Mouse (Mus musculus) neural tube, embryonic 15.5 days (tissue): ENCODE results near the gene Sh3bgrl2. TPM values are rescaled to one million over a fixed set of nuclear protein-coding genes. Genes with fewer than 3 reads are reported as not detected.

ENCODE experiments used
- ATAC-seq: fragments of 200-750 bp; cut with Nextera tagmentation; 2 replicates; pipeline ENCODE4 v1.8.0; 2017; ENCODE audit warnings: mild to moderate bottlenecking, moderate TSS enrichment, moderate library complexity; ENCODE audit not compliant: low FRiP score
- H3K27ac ChIP-seq: fragments of 300-500 bp; sonication (generic); replicated peaks from 2 replicates; pipeline ENCODE4 v1.5.1; 2015; ENCODE audit warnings: mild to moderate bottlenecking, inconsistent platforms
- H3K27me3 ChIP-seq: fragments of 300-500 bp; sonication (generic); replicated peaks from 2 replicates; pipeline ENCODE4 v1.6.1; 2015; ENCODE audit warnings: inconsistent platforms
- H3K36me3 ChIP-seq: fragments of 300-500 bp; sonication (generic); 2 replicates; pipeline ENCODE4 v1.6.1; 2015; ENCODE audit warnings: inconsistent platforms
- H3K4me1 ChIP-seq: fragments of 300-500 bp; sonication (generic); 2 replicates; pipeline ENCODE4 v1.6.1; 2015; ENCODE audit warnings: inconsistent platforms
- H3K4me2 ChIP-seq: fragments of 300-500 bp; sonication (generic); 2 replicates; pipeline ENCODE4 v1.6.1; 2015; ENCODE audit warnings: inconsistent platforms, mild to moderate bottlenecking, moderate library complexity
- H3K4me3 ChIP-seq: fragments of 300-500 bp; sonication (generic); replicated peaks from 2 replicates; pipeline ENCODE4 v1.5.1; 2015; ENCODE audit warnings: mild to moderate bottlenecking, inconsistent platforms
- H3K9ac ChIP-seq: fragments of 300-500 bp; sonication (generic); replicated peaks from 2 replicates; pipeline ENCODE4 v1.6.1; 2015; ENCODE audit warnings: mild to moderate bottlenecking, inconsistent platforms
- H3K9me3 ChIP-seq: fragments of 300-500 bp; sonication (generic); replicated peaks from 2 replicates; pipeline ENCODE4 v1.6.1; 2016; ENCODE audit warnings: inconsistent platforms
- WGBS: fragments of 180-500 bp; shearing (Covaris S2); methylation state at CpG from one replicate; pipeline ENCODE4 v1.1.7; 2015; ENCODE audit warnings: mixed read lengths; 5-methylcytosine and 5-hydroxymethylcytosine counted together
- polyA plus RNA-seq: library from polyadenylated mRNA; unstranded; fragments of >200 nt; fragmentation: Nextera tagmentation; extraction: Ambion mirVana; gene quantifications from 2 replicates; pipeline ENCODE4 v1.2.1, GENCODE M21; 2015

Gene Sh3bgrl2
- polyA plus RNA-seq, 1 experiment from 2014 or later: 8.3 TPM

DNA sequence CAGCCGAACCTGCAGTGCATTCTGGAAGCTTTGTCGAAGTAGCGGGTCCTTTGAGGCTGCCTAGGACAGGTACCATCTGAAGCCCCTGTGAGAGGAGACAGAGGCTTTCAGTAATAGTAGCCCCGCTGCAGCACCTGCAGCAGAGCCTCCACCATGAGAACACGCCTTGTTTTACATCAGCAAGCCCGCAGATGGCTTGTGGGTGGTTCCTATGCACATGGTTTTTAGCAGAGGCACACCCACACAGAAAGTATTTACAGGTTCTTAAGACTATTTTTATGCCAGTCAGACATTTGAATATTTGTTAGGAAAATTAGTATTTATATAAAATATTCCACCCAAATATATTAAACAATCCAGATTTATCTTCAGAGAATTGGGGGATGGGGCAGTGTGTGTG, 48.0 kb downstream of the Sh3bgrl2 start:
- Histone ChIP-seq H3K4me2 (no peak overlapping the region), H3K27ac (no peak overlapping the region), H3K9me3 (no peaks in the 10 kb centered on the region), H3K9ac (no peak overlapping the region), H3K36me3 (no peaks in the 10 kb centered on the region), H3K4me1 (0 out of 2 replicates have a peak, but pooled peaks cover 6% of the 10 kb centered on the region), H3K27me3 (no peaks in the 10 kb centered on the region), H3K4me3 (no peak overlapping the region)
- WGBS: 93% methylated on average over 6 of the region's 6 CpGs
- no peak for ATAC-seq

DNA sequence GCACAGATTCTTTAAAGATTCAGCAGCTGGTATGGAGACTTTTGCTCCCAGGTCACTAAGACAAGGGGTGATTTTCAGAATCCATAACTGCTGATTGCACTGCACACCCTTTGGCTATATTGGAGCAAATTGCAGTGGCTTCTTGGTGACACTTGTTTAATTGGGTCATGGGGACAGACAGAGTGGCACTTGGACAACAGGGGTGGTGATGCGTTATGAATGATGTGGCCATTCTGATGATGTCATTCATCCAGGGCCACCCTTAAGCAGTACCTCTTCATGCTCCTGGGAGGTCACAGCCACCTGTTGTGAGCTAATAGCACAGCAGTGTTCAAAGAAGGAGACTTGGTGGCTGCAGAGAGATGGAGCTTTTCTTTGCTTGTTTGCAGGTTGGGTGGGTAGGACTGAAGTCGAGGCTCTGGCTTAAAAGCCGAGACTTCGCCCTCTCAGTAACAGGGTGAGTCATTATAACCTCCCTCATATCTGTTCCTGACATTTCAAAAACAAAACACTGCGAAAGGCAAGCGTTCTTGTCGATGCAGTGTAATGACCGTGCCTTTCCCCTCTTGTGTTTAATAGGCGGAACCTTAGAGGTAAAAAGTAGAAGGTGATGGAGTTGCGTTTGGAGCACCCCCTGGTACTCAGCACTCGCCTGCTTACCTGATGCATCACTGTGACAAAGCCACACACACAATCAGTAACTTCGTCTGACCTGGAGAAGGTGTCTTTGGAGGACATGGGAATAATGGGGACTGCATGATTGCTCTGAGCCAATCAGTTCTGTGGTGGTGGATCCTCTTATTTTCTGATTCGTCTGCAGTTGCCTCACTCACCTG, 48.7 kb downstream of the Sh3bgrl2 start:
- ATAC-seq: no peak
- 84% methylated on average over 13 of the region's 13 CpGs for WGBS
- H3K9ac ChIP-seq: no peak overlapping the region

DNA sequence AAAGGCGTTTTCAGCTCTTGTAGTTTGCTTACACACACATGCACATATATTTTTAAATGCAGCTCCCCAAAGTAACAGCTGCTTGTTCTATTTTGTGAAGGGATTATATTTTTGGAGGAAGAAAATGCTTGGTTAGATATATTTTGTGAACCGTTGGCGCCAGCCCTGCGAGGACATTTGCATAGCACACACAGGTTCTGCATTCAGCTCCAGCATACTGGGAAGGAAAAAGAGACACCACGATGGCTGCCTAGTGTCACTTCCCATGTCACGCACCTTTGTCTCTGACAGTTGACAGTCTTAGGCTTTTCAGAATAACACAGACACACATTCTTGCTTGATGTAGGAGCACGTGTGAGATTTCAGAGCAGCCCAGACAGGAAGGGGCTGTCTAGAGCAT, 49.9 kb downstream of the Sh3bgrl2 start:
- no peak for ATAC-seq
- no peaks in the 10 kb centered on the region for H3K36me3 ChIP-seq
- no peaks in the 10 kb centered on the region for H3K9me3 ChIP-seq
- H3K4me3 ChIP-seq: no peak overlapping the region
- no peak overlapping the region for H3K9ac ChIP-seq
- H3K4me2 ChIP-seq: no peak overlapping the region
- no peak overlapping the region for H3K27ac ChIP-seq
- 87% methylated on average over 7 of the region's 7 CpGs for WGBS
- 0 out of 2 replicates have a peak, but pooled peaks cover 6% of the 10 kb centered on the region for H3K4me1 ChIP-seq
- no peaks in the 10 kb centered on the region for H3K27me3 ChIP-seq

More for the DNA sequence above, 48.7 kb downstream of the Sh3bgrl2 start:
- H3K4me3 ChIP-seq: no peak overlapping the region
- H3K27me3 ChIP-seq: no peaks in the 10 kb centered on the region
- no peaks in the 10 kb centered on the region for H3K36me3 ChIP-seq
- 0 out of 2 replicates have a peak, but pooled peaks cover 6% of the 10 kb centered on the region for H3K4me1 ChIP-seq
- no peak overlapping the region for H3K4me2 ChIP-seq
- H3K27ac ChIP-seq: no peak overlapping the region
- H3K9me3 ChIP-seq: no peaks in the 10 kb centered on the region

DNA sequence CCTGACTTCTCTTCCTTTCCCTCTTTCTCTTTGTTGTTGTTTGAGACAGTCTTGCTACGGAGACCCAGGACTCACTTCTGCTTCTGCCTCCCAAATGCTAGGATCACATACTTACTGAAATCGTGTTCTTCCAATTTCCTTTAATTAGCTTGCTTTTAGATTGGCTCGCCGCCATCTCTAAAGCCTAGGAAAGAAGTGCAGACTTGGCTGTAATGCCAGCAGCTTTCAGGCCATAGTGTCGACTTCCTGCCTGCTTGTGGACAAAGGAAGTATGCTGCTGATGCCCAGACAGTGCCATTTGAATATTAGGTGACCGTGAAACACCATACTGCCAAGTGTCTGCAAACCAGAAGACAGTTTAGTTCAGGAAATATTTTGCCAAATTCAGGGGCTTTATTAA, 51.4 kb downstream of the Sh3bgrl2 start:
- 62% methylated on average over 6 of the region's 6 CpGs for WGBS

DNA sequence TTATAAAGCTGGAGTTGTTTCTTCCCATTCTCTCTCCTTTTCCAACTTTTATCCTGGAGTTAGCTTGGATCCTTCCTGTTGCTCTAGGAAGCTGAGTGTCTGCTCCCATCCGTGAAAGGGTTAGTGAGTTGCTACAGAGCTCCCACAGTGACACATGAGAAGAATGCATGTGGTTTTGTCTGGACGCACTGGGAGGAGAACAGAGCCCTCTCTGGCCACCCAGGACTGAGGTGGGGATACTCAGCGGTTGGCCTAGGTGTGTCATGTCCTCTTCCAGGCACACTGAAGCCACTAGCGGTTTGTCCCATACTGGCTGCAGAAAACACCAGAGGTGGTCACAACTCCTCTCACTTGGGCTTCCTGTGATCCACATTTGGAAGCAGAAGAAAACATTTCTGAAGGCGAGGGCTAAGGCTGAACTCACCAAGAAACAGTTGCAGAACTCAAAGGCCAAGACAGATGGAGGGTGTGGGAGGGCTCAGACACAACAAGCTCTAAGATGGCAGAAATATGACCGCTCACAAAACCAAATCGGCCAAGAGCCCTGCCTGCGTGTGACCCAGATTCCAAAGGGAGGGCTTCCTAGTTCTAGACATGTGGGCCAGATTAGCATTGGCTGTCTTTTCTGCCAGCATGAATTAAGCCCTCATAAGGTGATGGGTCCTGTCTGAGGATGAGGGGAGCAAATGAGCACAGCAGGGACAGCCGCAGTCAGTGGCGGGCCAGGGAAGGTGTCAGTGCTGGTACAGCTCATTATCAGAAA, 52.3 kb downstream of the Sh3bgrl2 start:
- 73% methylated on average over 10 of the region's 10 CpGs for WGBS
- H3K27ac ChIP-seq: no peak overlapping the region
- H3K4me3 ChIP-seq: no peak overlapping the region
- H3K4me1 ChIP-seq: 0 out of 2 replicates have a peak, but pooled peaks cover 6% of the 10 kb centered on the region
- no peaks in the 10 kb centered on the region for H3K27me3 ChIP-seq
- ATAC-seq: no peak
- H3K4me2 ChIP-seq: no peak overlapping the region
- H3K9ac ChIP-seq: no peak overlapping the region
- H3K36me3 ChIP-seq: no peaks in the 10 kb centered on the region
- no peaks in the 10 kb centered on the region for H3K9me3 ChIP-seq

More for the DNA sequence above, 51.4 kb downstream of the Sh3bgrl2 start:
- Histone ChIP-seq H3K4me1 (0 out of 2 replicates have a peak, but pooled peaks cover 6% of the 10 kb centered on the region), H3K9me3 (no peaks in the 10 kb centered on the region), H3K4me2 (no peak overlapping the region), H3K27me3 (no peaks in the 10 kb centered on the region), H3K9ac (no peak overlapping the region), H3K27ac (no peak overlapping the region; the same call in 1 of the 2 replicates), H3K36me3 (no peaks in the 10 kb centered on the region), H3K4me3 (no peak overlapping the region)
- ATAC-seq: no peak

DNA sequence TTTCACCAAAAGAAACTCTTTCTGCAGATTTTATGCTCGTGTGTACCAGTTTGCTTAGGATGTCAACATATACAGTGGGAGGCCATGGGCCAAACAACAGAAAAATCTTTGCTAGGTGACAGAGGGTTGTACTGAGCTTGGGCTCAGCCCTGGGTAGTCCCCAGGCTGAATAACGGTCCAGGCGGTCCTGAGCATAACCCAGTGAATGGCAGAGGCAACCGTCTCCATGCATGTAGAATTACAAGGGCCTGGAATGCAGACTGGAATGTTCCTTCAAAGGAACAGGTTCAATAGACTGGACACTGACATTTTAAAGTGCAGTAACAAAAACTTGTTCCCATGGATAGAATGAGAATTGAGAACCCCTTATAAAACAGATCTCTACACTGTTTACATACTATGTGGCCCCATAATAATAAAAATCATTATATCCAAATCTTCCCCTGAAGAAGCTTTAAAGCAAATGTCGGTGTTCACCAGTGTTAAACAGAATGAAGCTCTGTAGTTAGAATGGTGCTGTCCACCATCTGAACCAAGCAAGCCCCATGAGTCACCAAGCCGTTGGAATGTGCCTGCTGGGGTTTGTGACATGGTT, 54.1 kb downstream of the Sh3bgrl2 start:
- H3K27ac ChIP-seq: no peak overlapping the region
- peaks cover 14% of the 10 kb centered on the region for H3K4me1 ChIP-seq
- no peaks in the 10 kb centered on the region for H3K27me3 ChIP-seq
- no peak overlapping the region for H3K9ac ChIP-seq
- no peak overlapping the region for H3K4me2 ChIP-seq
- no peak overlapping the region for H3K4me3 ChIP-seq
- 34% methylated on average over 6 of the region's 6 CpGs for WGBS
- no peak for ATAC-seq
- no peaks in the 10 kb centered on the region for H3K9me3 ChIP-seq
- no peaks in the 10 kb centered on the region for H3K36me3 ChIP-seq

DNA sequence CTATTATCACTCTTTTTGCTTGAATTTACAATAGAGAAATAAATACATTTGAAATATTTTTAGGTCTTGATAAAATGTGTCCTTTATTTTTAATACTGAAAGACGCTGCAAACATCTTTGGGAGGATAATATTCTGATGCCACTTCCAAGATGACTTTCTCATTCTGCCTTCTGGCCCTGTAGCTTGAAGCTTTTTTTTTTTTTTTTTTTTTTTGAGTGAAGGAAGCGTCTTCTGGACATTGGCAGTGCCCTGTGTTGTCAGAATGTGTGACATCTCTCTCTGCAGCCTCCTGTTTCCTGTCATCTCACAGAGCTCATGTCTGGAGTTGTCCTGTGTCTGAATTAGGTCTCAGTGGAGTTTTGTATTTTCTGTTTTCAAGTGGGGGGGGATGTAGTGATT, 55.0 kb downstream of the Sh3bgrl2 start:
- Histone ChIP-seq H3K36me3 (no peaks in the 10 kb centered on the region), H3K9me3 (no peaks in the 10 kb centered on the region), H3K9ac (no peak overlapping the region), H3K4me2 (no peak overlapping the region), H3K27me3 (no peaks in the 10 kb centered on the region), H3K4me3 (no peak overlapping the region), H3K4me1 (peaks cover 14% of the 10 kb centered on the region), H3K27ac (no peak overlapping the region)
- no peak for ATAC-seq
- 63% methylated on average over 2 of the region's 2 CpGs for WGBS

DNA sequence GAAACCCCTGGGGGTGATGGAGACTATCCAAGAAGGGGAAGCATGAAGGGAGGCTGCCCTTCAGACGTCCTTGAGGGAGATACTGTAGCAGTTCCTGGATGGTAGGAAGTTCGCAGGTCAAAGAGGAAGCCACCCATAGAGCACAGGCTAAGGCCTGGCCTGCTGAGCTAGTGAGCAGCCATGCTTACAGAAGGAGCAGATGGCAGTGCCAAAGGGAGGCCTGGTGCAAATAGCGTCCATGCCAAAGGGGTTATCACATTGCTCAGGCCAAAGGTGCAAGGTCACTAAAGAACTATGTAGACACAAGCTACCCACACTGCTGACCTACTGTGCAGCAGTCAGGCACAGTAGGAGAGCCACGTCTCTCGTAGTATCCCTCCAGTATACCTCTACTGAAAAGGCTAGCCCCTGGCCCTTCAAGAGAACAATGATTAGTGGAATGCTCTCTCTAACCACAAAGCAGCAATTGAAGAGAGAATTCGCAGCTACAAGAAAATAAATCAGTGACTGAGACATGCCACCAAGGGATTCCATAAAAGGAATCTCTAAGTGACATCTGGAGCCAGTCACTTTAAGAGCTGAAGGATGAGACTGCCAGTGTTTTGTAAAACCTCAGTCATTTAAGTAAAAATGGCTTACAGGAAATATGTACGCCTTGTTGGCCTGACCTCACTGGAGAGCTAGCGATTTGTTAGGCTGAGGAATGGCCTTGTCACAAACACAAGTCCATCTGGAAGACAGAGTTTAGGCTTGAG, 57.9 kb downstream of the Sh3bgrl2 start:
- no peaks in the 10 kb centered on the region for H3K27me3 ChIP-seq

DNA sequence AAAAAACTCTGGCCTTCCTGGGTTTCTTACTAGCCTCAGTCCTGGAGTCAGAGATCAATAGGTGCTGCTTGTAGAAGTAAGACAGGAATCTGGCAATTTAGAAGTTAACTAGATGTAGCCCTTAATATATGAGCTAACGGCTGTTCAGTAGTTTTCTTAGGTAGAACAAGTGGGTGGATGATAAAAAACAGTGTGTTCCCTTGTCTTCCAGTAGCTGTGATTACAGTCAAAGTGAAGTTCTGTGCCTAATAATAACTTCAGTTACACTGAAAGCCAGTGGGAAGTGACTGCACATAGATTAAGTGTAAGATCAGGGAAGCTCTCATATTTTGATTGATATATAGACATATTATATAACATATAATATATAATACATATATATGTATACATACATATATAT, 60.0 kb downstream of the Sh3bgrl2 start:
- no peak for ATAC-seq
- Histone ChIP-seq H3K27me3 (no peaks in the 10 kb centered on the region), H3K9ac (no peak overlapping the region), H3K27ac (no peak overlapping the region), H3K4me2 (no peak overlapping the region), H3K4me3 (no peak overlapping the region), H3K36me3 (no peaks in the 10 kb centered on the region), H3K4me1 (peaks cover 23% of the 10 kb centered on the region), H3K9me3 (no peaks in the 10 kb centered on the region)
- WGBS: 81% methylated on average over 1 of the region's 1 CpGs

More for the DNA sequence above, 57.9 kb downstream of the Sh3bgrl2 start:
- Histone ChIP-seq H3K9ac (no peak overlapping the region; the same call in 1 of the 2 replicates), H3K4me1 (peaks cover 19% of the 10 kb centered on the region), H3K4me3 (no peak overlapping the region), H3K9me3 (no peaks in the 10 kb centered on the region), H3K36me3 (no peaks in the 10 kb centered on the region), H3K27ac (peak overlapping the region; percentile 10), H3K4me2 (no peak overlapping the region)
- ATAC-seq: no peak
- 28% methylated on average over 8 of the region's 8 CpGs for WGBS

DNA sequence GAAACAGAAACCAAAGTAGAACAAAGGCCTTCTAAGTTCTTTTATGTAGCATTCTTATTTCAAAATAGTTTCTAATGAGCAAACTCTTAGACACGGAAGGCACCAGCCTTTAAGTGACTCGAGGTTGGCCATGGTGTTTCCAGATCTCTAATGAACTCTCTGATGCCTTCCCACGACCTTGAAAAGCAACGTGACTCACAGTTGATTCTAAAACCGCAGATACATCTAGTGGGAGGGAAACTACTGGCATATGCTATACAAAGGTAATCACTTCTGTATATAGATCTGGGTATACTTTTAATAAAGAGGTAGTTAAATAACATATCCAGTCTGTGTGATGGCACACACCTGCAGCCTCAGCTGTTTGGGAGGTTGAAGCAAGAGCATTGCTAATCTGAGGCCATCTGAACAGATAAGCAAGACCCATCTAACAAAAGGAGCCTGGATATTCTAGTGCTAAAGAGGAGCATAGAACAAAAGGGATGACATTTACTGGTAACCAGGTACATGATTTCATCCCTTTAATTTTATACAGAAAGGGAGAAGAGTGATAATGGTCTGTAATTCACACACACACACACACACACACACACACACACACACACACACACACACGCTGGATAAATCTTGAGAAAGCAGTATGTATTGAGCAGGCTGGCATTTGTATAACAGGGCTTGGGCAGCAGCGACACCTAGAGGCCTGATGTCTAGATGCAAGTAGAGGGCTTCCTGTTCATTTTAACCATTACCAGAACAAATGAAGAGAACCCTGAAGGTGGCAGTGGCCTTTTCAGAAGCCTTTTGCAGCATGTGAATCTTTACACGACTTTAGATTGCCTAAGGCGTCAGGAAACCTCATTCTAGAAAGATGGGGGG, 61.5 kb downstream of the Sh3bgrl2 start:
- Histone ChIP-seq H3K36me3 (no peaks in the 10 kb centered on the region), H3K27me3 (no peaks in the 10 kb centered on the region), H3K27ac (peak overlapping the region; percentile 49), H3K9ac (no peak overlapping the region), H3K9me3 (no peaks in the 10 kb centered on the region), H3K4me1 (peaks cover 23% of the 10 kb centered on the region), H3K4me2 (no peak overlapping the region), H3K4me3 (no peak overlapping the region)
- WGBS: 43% methylated on average over 9 of the region's 9 CpGs
- peak; percentile 83 for ATAC-seq
